Mouse (Mus musculus): ENCODE measurements around the gene Tspan32.
A peak's percentile ranks its signal among the peaks of the same experiment; 100 is the strongest.

Gene Tspan32

GRCm38 (mm10) chr7:143033581-143033980 is 28.7 kb downstream of the Tspan32 start:
- DNase-seq (ENCODE audit: low spot score in 2 of 2), result no peak

GRCm38 (mm10) chr7:143034112-143034511 is 29.3 kb downstream of the Tspan32 start:
- no peak for DNase-seq (ENCODE audit: low spot score in 2 of 2)

- DNase-seq (ENCODE audit: low spot score in 2 of 2), result no peak
Measured at GRCm38 (mm10) chr7:143034519-143035450, 29.9 kb downstream of the Tspan32 start.

GRCm38 (mm10) chr7:143036787-143037186 is 31.9 kb downstream of the Tspan32 start:
- no peak for DNase-seq (ENCODE audit: low spot score in 2 of 2)

- no peak for DNase-seq (ENCODE audit: low spot score in 2 of 2)
Measured at GRCm38 (mm10) chr7:143037306-143037705, 32.5 kb downstream of the Tspan32 start.

- DNase-seq (ENCODE audit: low spot score in 2 of 2), result no peak
Measured at GRCm38 (mm10) chr7:143038174-143038931, 33.5 kb downstream of the Tspan32 start.

- DNase-seq (ENCODE audit: low spot score in 2 of 2), result no peak
Measured at GRCm38 (mm10) chr7:143040561-143040960, 35.7 kb downstream of the Tspan32 start.

GRCm38 (mm10) chr7:143041138-143041822 is 36.4 kb downstream of the Tspan32 start:
- DNase-seq (ENCODE audit: low spot score in 2 of 2), result no peak

- DNase-seq (ENCODE audit: low spot score in 2 of 2), result no peak
Measured at GRCm38 (mm10) chr7:143042089-143042488, 37.2 kb downstream of the Tspan32 start.

- DNase-seq (ENCODE audit: low spot score in 2 of 2), result no peak
Measured at GRCm38 (mm10) chr7:143042897-143043300, 38.1 kb downstream of the Tspan32 start.

GRCm38 (mm10) chr7:143044049-143044825 is 39.4 kb downstream of the Tspan32 start:
- DNase-seq (ENCODE audit: low spot score in 2 of 2), result no peak

- DNase-seq (ENCODE audit: low spot score in 2 of 2), result no peak
Measured at GRCm38 (mm10) chr7:143044826-143045206, 40.0 kb downstream of the Tspan32 start.

GRCm38 (mm10) chr7:143046358-143046757 is 41.5 kb downstream of the Tspan32 start:
- DNase-seq (ENCODE audit: low spot score in 2 of 2), result no peak

- DNase-seq (ENCODE audit: low spot score in 2 of 2), result no peak
Measured at GRCm38 (mm10) chr7:143049331-143049730, 44.5 kb downstream of the Tspan32 start.

GRCm38 (mm10) chr7:143049841-143050816 is 45.3 kb downstream of the Tspan32 start:
- no peak for DNase-seq (ENCODE audit: low spot score in 2 of 2)

GRCm38 (mm10) chr7:143051316-143051715 is 46.5 kb downstream of the Tspan32 start:
- DNase-seq (ENCODE audit: low spot score in 2 of 2), result no peak

- peak; percentile 73 to 74 for DNase-seq (ENCODE audit: low spot score in 2 of 2)
Measured at GRCm38 (mm10) chr7:143052626-143053007, 47.8 kb downstream of the Tspan32 start, which contains the start of gene Cd81. Cd81 (plus strand) TSS chr7:143052739.

GRCm38 (mm10) chr7:143053008-143053899 is 48.4 kb downstream of the Tspan32 start:
- no peak for DNase-seq (ENCODE audit: low spot score in 2 of 2)

Data from frontal cortex, postnatal 25 days (tissue).